Mouse (Mus musculus): ENCODE data around the gene Abhd17a. TPM values are rescaled to one million over a fixed set of nuclear protein-coding genes. Genes with fewer than 3 reads are reported as not detected.

Abhd17a gene
- total RNA-seq, 1 experiment from 2014 or later = 97.7 TPM

DNA sequence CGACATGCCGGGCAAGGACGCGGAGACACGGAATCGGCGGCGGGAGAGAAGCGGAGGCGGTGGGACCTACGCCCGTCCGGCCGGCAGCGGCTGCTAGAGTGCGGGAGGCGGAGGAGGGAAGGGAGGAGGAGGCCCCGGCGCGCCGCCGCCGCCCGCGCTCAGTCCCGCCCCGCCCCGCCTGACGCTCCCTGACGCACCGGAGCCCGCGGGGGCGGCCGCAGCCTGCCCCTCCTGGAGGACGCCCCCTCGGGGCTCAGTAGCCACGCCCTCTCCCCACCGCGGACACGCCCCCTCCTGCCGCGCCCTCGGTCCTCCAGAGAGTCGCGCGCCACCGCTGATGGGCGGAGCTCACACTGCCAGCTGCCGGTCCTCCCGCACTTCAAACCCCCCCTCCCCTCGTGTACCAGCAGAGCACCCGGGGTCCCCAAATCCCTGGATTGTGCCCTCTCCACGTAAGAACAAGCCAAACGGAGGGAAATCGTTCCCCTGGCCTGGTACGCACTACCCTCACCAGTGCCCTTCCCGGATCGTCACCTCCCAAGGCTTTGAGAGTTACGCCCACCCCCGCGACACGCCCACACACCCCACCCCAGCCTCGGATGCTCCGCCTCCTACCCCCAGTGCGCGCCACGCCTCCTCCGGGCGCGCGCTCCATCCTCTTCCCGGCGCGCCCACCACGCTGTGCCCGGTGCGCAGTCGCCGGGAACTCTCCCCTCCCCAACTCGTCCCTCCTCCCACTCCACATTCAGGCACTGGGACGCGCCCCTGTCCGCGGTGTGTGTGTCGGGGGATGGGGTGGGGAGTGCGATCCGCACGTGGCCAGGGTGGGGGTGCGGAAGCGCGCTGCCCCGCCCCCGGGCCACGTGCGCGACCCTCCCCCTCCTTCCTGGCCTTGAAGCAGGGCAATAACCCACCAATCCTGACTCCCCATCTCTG, 12.7 kb downstream of the Abhd17a start, which contains the start of gene Klf16:
Gene Klf16 (minus strand): TSS at position 127 of the 936 bp plus-strand sequence.
- DNase-seq = peak; percentile 100

- peak; percentile 84 for DNase-seq
Observed at GRCm38 (mm10) chr10:80576351-80577194, 13.6 kb downstream of the Abhd17a start.

- DNase-seq = no peak
Observed at GRCm38 (mm10) chr10:80575925-80576324, 14.2 kb downstream of the Abhd17a start.

GRCm38 (mm10) chr10:80574896-80575295, 15.2 kb downstream of the Abhd17a start:
- DNase-seq = no peak

- no peak for DNase-seq
Observed at GRCm38 (mm10) chr10:80573944-80574343, 16.2 kb downstream of the Abhd17a start.

DNA sequence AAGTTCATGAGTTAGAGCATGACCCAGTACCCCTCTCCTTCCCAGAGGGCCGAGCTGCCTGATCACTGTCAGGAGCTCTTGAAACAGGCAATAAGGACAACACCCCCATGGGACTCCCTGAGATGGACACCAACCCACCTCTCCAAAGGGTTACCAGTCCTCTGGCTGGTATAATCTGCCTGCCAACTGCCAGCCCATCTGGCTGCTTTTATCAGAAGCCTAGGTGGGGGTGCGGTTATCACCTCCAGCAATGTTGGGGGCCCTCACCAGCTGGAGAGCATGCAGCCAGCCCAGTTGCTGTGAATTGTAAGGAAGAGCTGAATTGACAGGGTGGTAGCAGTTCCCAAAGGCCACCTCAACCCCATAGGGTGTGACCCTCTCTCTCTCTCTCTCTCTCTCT, 17.7 kb downstream of the Abhd17a start:
- DNase-seq = no peak

DNA sequence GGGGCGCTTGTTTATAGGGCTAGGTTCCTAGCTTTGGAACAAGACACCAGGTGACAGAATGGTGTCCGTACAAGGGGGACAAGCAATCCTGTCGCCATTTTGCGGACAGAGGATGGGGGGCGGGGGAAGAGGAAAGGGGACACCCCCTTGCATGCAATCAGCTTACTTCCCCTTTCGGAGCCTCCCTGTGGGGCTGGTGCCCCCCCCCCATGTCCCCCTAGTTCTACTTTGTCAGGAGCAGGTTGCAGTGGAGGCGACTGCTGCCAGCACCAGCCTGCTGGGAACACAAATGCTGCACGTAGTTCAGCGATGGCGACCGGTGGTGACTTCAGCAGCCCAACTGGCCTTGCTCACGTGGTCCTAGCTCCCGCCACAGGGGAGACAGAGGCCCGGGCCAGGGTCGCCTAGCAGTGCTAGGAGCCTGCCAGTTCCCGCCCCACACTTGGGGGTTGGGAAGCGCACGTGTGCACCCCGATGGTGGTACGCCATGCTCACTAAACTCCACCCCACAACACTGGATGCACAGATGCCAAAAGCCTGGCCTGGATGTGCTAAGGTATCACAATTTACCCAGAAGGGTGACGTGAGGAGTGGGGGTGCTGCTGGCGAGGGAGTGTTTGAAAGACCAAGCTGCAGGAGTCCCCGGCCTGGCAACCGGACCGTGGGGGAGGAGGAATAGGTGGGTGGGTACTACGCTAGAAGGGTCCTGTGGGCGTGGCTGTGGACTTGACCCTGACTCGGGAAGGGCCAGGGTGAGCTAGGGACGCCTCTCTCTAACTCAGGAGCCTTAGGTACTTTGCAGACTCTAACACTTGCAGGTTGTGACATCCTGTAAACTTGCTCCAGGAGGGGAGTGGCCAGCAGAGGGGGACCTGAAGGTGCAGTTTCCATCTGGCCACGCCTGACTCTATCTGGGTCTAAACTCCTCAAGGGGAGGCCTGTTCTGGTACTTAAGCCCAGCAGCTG, 19.0 kb downstream of the Abhd17a start:
- no peak for DNase-seq

DNA sequence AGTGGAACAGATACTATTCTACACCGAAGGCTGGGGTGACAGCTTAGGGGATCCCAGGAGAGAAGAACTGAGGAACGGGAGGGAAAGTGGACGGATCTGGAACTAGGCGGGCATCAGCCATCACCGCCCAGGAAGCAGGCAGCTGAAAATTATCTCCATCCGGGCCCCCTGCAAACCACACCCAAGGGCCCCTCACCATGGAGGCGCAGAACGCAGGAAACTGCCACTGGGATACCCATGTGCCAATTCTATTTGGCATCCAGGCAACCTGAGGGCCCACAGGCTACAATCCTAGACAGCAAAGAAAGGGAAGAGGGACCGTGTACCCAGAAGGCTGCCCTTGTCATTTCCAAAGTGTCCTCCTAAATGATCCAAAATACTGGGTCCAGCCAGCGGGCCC, 19.7 kb downstream of the Abhd17a start:
- no peak for DNase-seq

- DNase-seq = peak; percentile 89
Observed at GRCm38 (mm10) chr10:80569664-80570066, 20.5 kb downstream of the Abhd17a start.

GRCm38 (mm10) chr10:80568876-80569275, 21.3 kb downstream of the Abhd17a start:
- DNase-seq = no peak

DNA sequence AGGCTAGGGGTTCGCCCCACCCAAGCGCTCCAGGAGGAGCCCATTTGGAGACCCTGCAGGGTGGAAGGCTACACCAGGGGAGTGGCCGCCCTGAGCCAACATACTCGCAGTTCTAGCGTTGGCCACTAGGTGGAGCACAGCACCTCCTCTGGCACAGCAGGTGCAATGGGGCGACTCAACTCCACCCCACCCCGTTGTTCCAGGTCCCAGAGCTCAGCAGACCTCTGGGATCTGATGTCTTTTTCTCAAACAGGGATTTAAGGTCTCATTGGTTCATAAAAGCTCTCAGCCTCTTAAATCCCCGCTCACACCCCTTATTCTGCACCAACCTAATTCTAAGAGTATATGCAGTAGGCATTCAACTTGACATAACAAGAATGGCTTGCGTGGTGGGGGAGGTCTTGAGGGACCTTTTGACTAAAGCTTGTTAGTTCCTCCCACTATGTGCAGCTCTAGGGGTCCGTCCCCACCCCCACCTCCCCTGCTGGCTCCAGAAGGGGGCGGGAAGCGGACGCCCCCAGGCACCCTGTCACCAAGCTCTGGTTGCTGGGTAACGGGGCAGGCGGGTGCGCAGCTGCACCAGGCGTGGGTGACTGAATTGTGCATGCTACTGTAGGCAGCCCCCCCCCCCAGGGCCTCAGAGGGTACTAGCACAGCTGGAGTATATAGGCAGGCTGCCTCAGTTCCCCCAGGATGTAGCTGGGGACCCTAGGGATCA, 23.6 kb downstream of the Abhd17a start:
- peak; percentile 91 for DNase-seq

DNA sequence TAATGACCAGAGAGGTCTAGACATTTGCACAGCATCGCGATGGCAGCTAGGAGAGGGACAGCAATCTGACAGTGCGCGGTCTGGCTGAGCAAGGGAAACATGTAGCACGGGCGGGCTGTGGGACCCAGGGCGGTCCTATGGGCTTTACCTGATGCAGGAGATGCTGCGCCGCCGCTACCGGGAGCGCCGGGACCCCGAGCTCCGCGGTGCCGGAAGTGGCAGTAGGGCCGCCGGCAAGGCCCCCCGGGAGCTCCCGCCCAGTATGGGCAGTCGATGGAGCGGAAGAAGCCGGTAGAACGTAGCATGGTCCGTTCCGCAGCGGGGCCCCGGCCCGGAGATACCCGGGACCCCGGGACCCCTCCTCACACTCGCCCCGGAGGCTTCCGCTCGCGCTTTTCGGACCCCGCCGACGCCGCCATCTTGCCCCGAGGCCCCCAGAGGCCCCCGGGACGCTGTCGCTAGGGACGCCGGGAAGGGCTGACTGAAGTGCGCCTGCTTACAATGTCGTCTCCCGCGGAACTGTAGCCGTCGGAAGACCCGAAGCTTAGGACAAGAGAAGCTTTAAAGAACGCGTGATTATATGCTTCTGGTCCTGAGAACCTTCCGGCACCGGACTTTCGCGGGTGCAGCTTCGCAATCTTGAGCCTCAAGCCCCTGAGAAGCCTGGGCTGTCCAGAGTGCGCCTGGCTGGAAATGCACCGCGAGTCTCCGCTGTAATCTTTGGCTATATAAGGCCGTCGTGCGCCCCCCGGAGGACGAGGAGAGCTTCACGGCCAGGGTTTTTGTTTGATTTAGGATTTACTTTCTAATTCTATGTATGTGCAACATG, 28.8 kb downstream of the Abhd17a start, which contains the start of gene Rexo1:
Gene Rexo1 (minus strand): TSS at position 445 of the 829 bp plus-strand sequence.
- peak; percentile 96 for DNase-seq

DNA sequence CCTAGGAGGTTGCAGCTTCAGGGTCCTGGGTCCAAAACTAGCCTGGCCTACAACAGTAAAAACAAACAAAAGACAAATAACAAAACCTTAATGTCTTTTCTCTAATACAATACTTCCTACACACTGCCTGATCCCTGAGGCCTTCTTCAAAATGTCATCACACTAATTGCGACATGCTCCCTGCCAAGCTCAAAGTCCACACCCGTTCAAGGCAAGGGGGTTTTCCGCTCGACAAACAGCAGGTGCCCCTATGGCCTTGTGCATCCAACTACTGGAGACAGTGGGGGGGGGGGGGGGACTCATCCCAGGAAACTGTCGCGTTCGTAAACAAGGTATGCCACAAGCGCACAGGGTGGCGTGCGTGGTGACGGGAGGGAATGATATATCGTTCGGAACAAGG, 29.5 kb downstream of the Abhd17a start:
- no peak for DNase-seq

DNA sequence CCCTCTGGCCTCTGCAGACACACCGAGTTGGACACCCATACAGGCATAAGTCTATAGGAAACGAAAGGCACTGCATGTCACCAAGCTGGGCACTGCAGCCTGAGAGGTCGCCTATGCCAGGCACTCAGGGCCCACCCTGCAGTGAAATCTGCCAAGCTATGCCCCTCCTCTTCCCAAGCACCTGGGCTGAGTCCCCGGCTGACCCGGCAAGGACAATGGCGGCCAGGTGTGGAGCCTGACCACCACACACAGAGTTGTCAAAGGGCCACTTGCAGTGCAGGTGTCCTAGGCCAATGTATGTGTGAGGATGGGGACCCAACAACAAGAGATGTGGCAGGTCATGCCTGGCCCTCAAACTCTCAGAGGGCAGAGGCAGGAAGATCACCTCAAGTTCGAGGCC, 30.7 kb downstream of the Abhd17a start:
- DNase-seq = no peak

DNA sequence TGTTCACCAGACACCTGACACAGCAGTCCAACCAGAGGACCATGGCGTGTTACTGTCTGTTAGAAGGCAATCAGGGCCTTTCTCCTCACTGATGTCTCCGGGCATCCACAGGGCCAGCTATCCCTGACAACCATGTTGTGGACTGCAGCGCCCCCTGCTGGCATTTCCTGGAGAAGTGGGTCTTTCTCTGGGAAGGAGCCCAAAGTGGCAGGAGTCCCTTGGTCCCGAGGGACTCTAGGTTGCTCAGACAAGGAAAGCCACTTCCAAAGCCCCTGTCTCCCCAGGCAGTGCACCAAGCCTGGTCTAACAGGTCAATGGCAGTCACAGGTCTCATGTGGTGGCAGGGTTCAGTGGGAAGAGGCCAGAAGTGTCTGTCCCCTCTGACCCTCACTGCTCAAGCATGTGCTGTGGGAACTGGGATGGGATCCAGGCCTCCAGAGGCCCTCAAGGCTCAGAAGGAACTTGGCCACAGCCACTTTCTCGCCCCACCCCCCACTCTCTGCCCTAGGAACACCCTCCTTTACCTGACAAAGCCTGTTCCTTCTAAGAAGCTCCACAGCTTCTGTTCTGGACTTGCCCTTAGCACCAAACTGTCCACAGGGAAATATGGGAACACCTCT, 32.7 kb downstream of the Abhd17a start:
- peak; percentile 94 for DNase-seq

GRCm38 (mm10) chr10:80553997-80554396, 36.1 kb downstream of the Abhd17a start:
- DNase-seq = no peak

DNA sequence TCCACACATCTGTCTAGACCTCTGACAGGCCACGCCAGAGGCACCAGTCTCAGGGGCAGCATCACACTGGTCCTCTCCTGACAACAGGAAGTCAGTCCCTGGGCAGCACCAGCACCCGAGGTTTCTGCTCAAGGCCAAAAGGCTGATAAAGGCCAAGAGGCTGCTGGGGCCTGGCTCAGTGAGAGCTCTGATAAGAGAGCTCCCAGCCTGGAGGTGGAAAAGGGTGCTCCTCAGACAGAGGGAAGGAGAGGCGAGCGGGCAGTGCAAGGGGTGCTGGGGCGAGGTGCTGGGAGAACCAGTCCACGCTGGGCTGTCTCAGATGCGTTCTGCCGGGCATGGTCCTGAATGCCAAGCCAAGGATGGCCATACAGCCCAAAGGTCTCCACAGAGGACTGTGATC, 36.6 kb downstream of the Abhd17a start:
- no peak for DNase-seq

- DNase-seq = no peak
Observed at GRCm38 (mm10) chr10:80552364-80552763, 37.8 kb downstream of the Abhd17a start.

GRCm38 (mm10) chr10:80549279-80549678, 40.9 kb downstream of the Abhd17a start:
- DNase-seq = peak; percentile 57

Data from adrenal gland, postnatal 14 days (tissue).